Mouse (Mus musculus) lung, adult 2 months (tissue): ENCODE results near the gene Crb3.

Experiments used
- CTCF ChIP-seq: fragments of 200-500 bp; IDR thresholded peaks from 2 replicates; pipeline ENCODE4 v1.5.1; 2011; ENCODE audit warnings: mild to moderate bottlenecking, low read length, control low read depth; ENCODE audit not compliant: insufficient read depth
- POLR2A ChIP-seq: fragments of 200-500 bp; IDR thresholded peaks from 2 replicates; pipeline ENCODE4 v1.6.1; 2011; ENCODE audit warnings: low read depth, mild to moderate bottlenecking, control low read depth, low read length, borderline replicate concordance; ENCODE audit errors: extremely low read depth

DNA sequence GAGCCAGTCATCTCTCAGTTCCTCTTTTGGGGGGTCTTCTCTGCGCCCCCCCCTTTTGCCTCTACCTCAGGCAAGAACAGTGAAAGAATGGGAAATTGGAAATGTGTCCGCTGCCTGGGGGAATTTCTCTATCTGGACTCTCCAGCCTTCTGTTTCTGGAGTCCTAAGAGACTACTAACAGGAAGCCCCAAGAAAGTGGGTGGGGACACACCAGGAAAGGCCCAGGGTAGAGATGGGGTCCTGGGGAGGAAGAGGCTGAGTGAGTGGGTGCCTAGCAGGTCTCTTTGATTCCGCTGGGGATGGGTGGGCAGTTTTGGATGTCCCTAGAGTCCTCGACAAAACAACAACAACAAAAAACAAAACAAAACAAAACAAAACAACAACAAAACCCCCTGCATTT, 45.6 kb downstream of the Crb3 start:
- TF ChIP-seq CTCF, result no peak
- TF ChIP-seq POLR2A, result no peak
